Mouse (Mus musculus) heart, embryonic 14.5 days (tissue): ENCODE measurements at regions not wholly inside any gene's neighbourhood (a gene's known extent, or its start where the extent isn't known, plus 50 kb on each side); places are given as distances from the start of the nearest gene placed in this dataset.

ENCODE experiments used
- ATAC-seq: fragments of 200-750 bp; cut with Nextera tagmentation; 2 replicates; pipeline ENCODE4 v1.8.0; 2017; ENCODE audit warnings: low read depth, moderate TSS enrichment; ENCODE audit not compliant: insufficient number of reproducible peaks, insufficient read depth, low FRiP score
- H3K27ac ChIP-seq, 2 experiments: fragments of 200-500 bp in 1 of 2; fragments of 300-500 bp in 1 of 2; sonication (generic) in 1 of 2; replicated peaks in 1 of 2; 2 replicates each; pipeline ENCODE4 v1.5.1; 2012 to 2014; ENCODE audit warnings: low read depth in 2 of 2, low read length in 2 of 2, control low read depth in 1 of 2, mild to moderate bottlenecking in 1 of 2, mixed read lengths in 1 of 2; ENCODE audit not compliant: control insufficient read depth in 1 of 2, insufficient read depth in 1 of 2
- H3K27me3 ChIP-seq: fragments of 300-500 bp; sonication (generic); 2 replicates; pipeline ENCODE4 v1.6.1; 2014; ENCODE audit warnings: mild to moderate bottlenecking, low read length, control low read depth; ENCODE audit not compliant: control insufficient read depth, insufficient read depth
- H3K36me3 ChIP-seq: fragments of 300-500 bp; sonication (generic); 2 replicates; pipeline ENCODE4 v1.6.1; 2014; ENCODE audit warnings: mild to moderate bottlenecking, control low read depth, low read length, mixed read lengths; ENCODE audit not compliant: control insufficient read depth, insufficient read depth
- H3K4me1 ChIP-seq, 2 experiments: fragments of 200-500 bp in 1 of 2; fragments of 300-500 bp in 1 of 2; sonication (generic) in 1 of 2; 2 replicates each; pipeline ENCODE4 v1.6.1; 2012 to 2014; ENCODE audit warnings: low read length in 2 of 2, control low read depth in 1 of 2, mixed read lengths in 1 of 2; ENCODE audit not compliant: control insufficient read depth in 2 of 2, insufficient read depth in 2 of 2
- H3K4me2 ChIP-seq: fragments of 300-500 bp; sonication (generic); 2 replicates; pipeline ENCODE4 v1.6.1; 2014; ENCODE audit warnings: mild to moderate bottlenecking, low read length
- H3K4me3 ChIP-seq, 2 experiments: fragments of 200-500 bp in 1 of 2; fragments of 300-500 bp in 1 of 2; sonication (generic) in 1 of 2; 2 replicates each; pipeline ENCODE4 v1.5.1; 2012 to 2014; ENCODE audit warnings: low read length in 2 of 2, mild to moderate bottlenecking in 2 of 2, control low read depth in 1 of 2, low read depth in 1 of 2, moderate library complexity in 1 of 2; ENCODE audit not compliant: control insufficient read depth in 1 of 2, insufficient read depth in 1 of 2
- H3K9ac ChIP-seq: fragments of 300-500 bp; sonication (generic); 2 replicates; pipeline ENCODE4 v1.6.1; 2014; ENCODE audit warnings: mild to moderate bottlenecking, low read length
- H3K9me3 ChIP-seq: fragments of 300-500 bp; sonication (generic); 2 replicates; pipeline ENCODE4 v1.6.1; 2016; ENCODE audit warnings: low read length, control low read depth; ENCODE audit not compliant: control insufficient read depth
- WGBS: fragments of 180-500 bp; shearing (Covaris S2); extraction: QIAGEN DNeasy Blood & Tissue Kit; methylation state at CpG from one replicate; pipeline ENCODE4 v1.1.7; 2014; 5-methylcytosine and 5-hydroxymethylcytosine counted together

DNA sequence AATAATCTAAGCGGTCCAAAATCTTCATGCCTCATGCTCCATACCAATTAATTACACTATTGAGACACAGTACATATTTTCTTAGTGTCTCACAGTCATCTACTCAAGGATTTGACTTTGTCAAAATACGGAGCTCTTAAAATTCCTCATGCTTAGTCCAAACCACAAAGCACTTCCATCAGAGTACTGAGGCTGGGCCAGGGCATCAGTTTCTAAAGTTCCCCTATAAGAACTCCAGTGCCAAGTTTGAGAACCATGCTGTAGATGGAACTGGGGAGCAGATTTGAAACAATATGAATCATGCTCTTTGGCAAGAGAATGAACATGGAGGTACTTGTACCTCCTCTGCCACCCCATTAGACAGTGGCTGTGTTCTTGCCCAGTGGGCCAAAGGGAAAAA, 176.9 kb downstream of the Ahr start:
- no peak overlapping the region for H3K4me3 ChIP-seq
- ATAC-seq, result no peak
- H3K27ac ChIP-seq, result no peak overlapping the region
- no peak overlapping the region for H3K4me2 ChIP-seq
- no peaks in the 10 kb centered on the region for H3K36me3 ChIP-seq
- no peaks in the 10 kb centered on the region for H3K9me3 ChIP-seq
- H3K4me1 ChIP-seq, result no peaks in the 10 kb centered on the region
- WGBS, result 89% methylated on average over 2 of the region's 2 CpGs
- H3K9ac ChIP-seq, result no peak overlapping the region
- no peaks in the 10 kb centered on the region for H3K27me3 ChIP-seq

GRCm38 (mm10) chr12:35338191-35338954, 196.5 kb downstream of the Ahr start:
- H3K4me1 ChIP-seq, result peaks cover 0 to 5% of the 10 kb centered on the region in 2 experiments; a peak in 2 of 4 replicates
- no peak overlapping the region for H3K4me3 ChIP-seq
- no peaks in the 10 kb centered on the region for H3K9me3 ChIP-seq
- H3K27me3 ChIP-seq, result no peaks in the 10 kb centered on the region
- no peak overlapping the region for H3K9ac ChIP-seq
- no peak overlapping the region for H3K4me2 ChIP-seq
- no peaks in the 10 kb centered on the region for H3K36me3 ChIP-seq
- H3K27ac ChIP-seq, result no peak overlapping the region
- WGBS, result 63% methylated on average over 4 of the region's 4 CpGs
- no peak for ATAC-seq

DNA sequence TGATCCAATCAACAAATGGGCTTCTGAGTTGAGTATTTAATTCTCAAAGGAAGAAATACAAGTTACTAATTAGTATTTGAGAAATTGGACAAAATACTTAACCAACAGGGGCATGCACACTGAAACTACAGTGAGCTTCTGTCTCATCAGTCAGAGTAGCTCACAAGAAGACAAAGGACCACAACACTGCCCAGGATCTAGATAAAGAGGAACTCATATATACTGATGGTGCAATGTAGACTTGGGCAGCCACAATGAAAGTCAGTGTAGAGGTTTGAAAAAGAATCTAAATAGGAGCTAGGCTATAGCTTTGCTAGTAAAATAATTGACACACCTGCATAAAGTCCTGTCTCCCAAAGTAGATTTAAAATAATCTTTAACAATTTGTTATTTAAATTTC, 198.5 kb downstream of the Ahr start:
- H3K27me3 ChIP-seq, result no peaks in the 10 kb centered on the region
- no peaks in the 10 kb centered on the region for H3K36me3 ChIP-seq
- no peak overlapping the region for H3K4me3 ChIP-seq
- no peak overlapping the region for H3K9ac ChIP-seq
- no peaks in the 10 kb centered on the region for H3K9me3 ChIP-seq
- H3K27ac ChIP-seq, result no peak overlapping the region
- ATAC-seq, result no peak
- no peak overlapping the region for H3K4me2 ChIP-seq
- H3K4me1 ChIP-seq, result peaks cover 0 to 5% of the 10 kb centered on the region in 2 experiments; a peak in 2 of 4 replicates

DNA sequence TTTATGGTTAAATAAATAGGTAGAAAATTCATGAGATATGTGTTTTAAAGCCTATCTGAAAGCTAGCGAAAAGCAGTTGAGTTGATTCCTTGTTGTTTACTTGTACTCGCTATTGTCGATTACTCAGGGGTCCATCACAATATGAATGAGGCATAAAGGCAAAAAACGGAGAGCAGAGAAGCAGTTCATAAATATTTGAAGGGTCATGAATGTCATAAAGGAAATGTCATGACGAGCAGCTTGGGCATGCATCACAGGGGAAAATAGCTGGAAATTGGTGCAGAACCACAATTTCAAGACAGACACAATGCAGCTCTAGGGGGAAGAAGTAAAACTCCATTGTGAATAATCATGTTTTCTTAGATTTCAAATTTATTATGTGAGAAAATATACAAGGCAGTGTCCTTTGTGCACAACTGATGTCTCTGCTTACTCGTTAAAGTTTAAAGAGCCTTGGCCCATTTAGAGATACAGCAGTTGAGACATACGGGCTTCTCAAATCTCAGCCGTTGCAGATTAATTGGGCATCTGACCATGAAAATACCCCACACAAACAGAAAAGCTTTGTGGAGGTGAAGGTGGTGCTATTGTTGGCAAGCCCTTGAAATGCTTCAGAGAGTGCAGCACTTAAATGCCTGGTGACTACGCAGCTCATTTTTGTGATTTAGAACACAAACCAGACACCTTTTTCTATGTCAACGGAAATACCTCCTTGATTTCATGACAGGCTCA, 200.3 kb downstream of the Ahr start:
- WGBS, result 58% methylated on average over 10 of the region's 10 CpGs
- no peak for ATAC-seq
- no peaks in the 10 kb centered on the region for H3K27me3 ChIP-seq
- no peak overlapping the region for H3K9ac ChIP-seq
- no peak overlapping the region for H3K4me3 ChIP-seq
- H3K4me2 ChIP-seq, result no peak overlapping the region
- H3K27ac ChIP-seq, result no peak overlapping the region
- no peaks in the 10 kb centered on the region for H3K36me3 ChIP-seq
- H3K9me3 ChIP-seq, result no peaks in the 10 kb centered on the region
- H3K4me1 ChIP-seq, result peaks cover 0 to 5% of the 10 kb centered on the region in 2 experiments; a peak in 2 of 4 replicates

DNA sequence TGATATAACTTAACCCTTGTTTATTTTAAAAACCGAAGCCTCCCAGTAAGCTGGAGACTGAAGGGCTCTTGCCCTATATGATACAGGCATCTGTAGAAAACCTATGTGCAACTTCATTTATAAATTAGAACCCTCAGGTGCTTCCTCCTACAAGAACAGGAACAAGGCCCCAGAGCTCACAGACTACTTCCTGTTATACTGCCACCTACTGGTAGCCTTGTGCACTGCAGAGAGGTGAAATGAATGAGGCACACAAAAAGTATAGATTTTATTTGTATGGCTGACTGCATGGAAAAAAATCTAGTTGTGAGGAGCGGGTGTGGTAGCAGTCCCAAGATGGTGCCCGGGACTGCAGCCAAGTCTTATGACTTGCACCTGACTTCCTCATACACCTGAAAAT, 203.5 kb downstream of the Ahr start:
- Histone ChIP-seq H3K4me1 (peaks cover 0 to 5% of the 10 kb centered on the region in 2 experiments; a peak in 2 of 4 replicates), H3K27me3 (no peaks in the 10 kb centered on the region), H3K4me3 (no peak overlapping the region), H3K9me3 (no peaks in the 10 kb centered on the region), H3K36me3 (no peaks in the 10 kb centered on the region), H3K9ac (no peak overlapping the region), H3K4me2 (no peak overlapping the region), H3K27ac (no peak overlapping the region)
- 95% methylated on average over 3 of the region's 3 CpGs for WGBS
- ATAC-seq, result no peak

GRCm38 (mm10) chr12:35329699-35330098, 205.1 kb downstream of the Ahr start:
- 71% methylated on average over 6 of the region's 6 CpGs for WGBS
- no peak overlapping the region for H3K9ac ChIP-seq

DNA sequence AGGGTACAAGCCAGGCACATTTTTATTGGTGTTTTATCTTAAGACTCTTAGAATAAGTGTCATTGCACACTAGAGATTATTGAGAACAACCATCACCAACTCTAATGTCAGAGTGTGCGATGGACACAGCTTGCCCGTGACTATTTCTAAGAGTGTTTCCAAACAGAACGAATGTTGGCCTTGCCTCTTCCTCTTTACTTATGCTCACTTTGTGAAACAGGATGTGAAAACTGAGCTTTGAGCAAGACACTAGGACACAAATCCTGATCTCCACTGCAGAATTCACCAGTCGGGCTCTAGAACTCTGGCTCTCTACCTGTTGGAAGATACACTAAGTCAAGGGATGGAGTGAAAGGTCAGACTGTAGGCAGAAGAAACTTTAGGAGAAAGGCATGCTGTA, 215.3 kb downstream of the Ahr start:
- Histone ChIP-seq H3K9ac (no peak overlapping the region), H3K36me3 (no peaks in the 10 kb centered on the region), H3K27me3 (no peaks in the 10 kb centered on the region), H3K4me1 (no peaks in the 10 kb centered on the region), H3K4me3 (no peak overlapping the region), H3K4me2 (no peak overlapping the region), H3K27ac (no peak overlapping the region), H3K9me3 (no peaks in the 10 kb centered on the region)
- ATAC-seq, result no peak
- WGBS, result 76% methylated on average over 4 of the region's 4 CpGs

More at GRCm38 (mm10) chr12:35329699-35330098, 205.1 kb downstream of the Ahr start:
- Histone ChIP-seq H3K27me3 (no peaks in the 10 kb centered on the region), H3K4me1 (peaks cover 0 to 5% of the 10 kb centered on the region in 2 experiments; a peak in 2 of 4 replicates), H3K36me3 (no peaks in the 10 kb centered on the region), H3K9me3 (peaks cover 3% of the 10 kb centered on the region; the same call in 1 of the 2 replicates), H3K27ac (no peak overlapping the region), H3K4me3 (no peak overlapping the region), H3K4me2 (no peak overlapping the region)
- no peak for ATAC-seq
